Mouse (Mus musculus) megakaryocyte, embryonic 14.5 days (primary cell): ENCODE data around the gene Grm6. TPM values are rescaled to one million over a fixed set of nuclear protein-coding genes. Genes with fewer than 3 reads are reported as not detected.
A peak's percentile ranks its signal among the peaks of the same experiment; 100 is the strongest.

ENCODE experiments used
- H3K27me3 ChIP-seq: replicated peaks from 2 replicates; pipeline ENCODE3; 2012; ENCODE audit warnings: inconsistent platforms
- H3K36me3 ChIP-seq: replicated peaks from 2 replicates; pipeline ENCODE3; 2012; ENCODE audit warnings: low read length, inconsistent platforms, mixed read lengths
- H3K4me1 ChIP-seq: 2 replicates; pipeline ENCODE4 v1.6.1; 2012; ENCODE audit warnings: inconsistent platforms
- H3K4me3 ChIP-seq: replicated peaks from 2 replicates; pipeline ENCODE3; 2012; ENCODE audit warnings: moderate library complexity, mild to moderate bottlenecking, inconsistent platforms
- H3K9me3 ChIP-seq: 2 replicates; pipeline ENCODE4 v1.6.1; 2012; ENCODE audit warnings: inconsistent platforms
- FLI1 ChIP-seq: IDR thresholded peaks from 2 replicates; pipeline ENCODE4 v1.6.1; 2012; ENCODE audit warnings: low read length, inconsistent platforms, mixed read lengths
- GATA1 ChIP-seq: IDR thresholded peaks from 3 replicates; pipeline ENCODE4 v1.6.1; 2012; ENCODE audit warnings: mixed read lengths, low read length, inconsistent platforms, borderline replicate concordance
- polyA plus RNA-seq: library from polyadenylated mRNA; stranded (reverse); fragments of >175 nt; gene quantifications from 2 replicates; pipeline ENCODE4 v1.2.3, GENCODE M21; 2012; ENCODE audit warnings: low replicate concordance; ENCODE audit not compliant: insufficient read depth

Gene Grm6
- polyA plus RNA-seq, 1 experiment, result 0.08 TPM

DNA sequence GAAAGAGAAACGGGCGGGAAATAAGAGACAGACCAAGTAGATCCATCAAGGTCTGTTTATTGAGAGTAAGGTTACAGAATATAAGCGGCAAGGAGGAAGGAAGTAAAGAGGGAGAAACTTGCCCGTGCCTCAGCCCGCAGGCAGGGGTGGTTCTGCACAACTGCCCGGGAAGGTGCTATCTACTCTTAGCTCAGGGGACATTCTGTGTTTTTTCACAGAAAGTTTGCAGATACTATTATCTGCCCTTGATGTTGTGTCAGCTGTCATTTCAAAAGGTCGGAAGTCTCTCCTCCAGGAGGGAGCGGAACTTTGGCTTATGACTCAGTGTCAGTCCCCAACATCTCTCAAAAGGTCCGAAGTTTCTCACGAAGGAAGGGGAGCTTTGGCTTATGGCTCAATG, 1.2 kb upstream of the Grm6 start:
- Histone ChIP-seq H3K36me3 (no peaks in the 10 kb centered on the region), H3K4me1 (peaks cover 8% of the 10 kb centered on the region; the same call in 1 of the 2 replicates), H3K9me3 (peaks cover 25% of the 10 kb centered on the region), H3K27me3 (peaks cover 63% of the 10 kb centered on the region), H3K4me3 (no peak overlapping the region)
- TF ChIP-seq GATA1 (no peak), FLI1 (no peak)

DNA sequence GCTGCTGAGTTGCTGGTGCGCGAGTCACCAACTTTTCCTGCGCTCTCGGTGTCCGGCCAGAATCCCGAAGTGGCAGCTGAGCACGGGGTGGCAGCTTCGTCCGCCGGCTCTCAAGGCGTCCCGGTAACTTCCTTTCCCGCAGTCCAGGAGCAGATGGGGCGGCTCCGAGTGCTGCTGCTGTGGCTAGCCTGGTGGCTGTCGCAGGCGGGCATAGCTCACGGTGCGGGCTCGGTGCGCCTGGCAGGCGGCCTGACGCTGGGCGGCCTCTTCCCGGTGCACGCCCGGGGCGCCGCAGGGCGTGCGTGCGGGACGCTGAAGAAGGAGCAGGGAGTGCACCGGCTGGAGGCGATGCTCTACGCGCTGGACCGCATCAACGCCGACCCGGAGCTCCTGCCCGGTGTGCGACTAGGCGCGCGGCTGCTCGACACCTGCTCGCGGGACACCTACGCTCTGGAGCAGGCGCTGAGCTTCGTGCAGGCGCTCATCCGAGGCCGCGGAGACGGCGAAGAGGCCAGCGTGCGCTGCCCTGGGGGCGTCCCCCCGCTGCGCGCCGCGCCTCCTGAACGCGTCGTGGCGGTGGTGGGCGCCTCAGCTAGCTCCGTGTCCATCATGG, 610 bp downstream of the Grm6 start:
- Histone ChIP-seq H3K4me1 (peaks cover 8% of the 10 kb centered on the region; the same call in 1 of the 2 replicates), H3K4me3 (peak overlapping the region; percentile 69), H3K9me3 (peaks cover 22% of the 10 kb centered on the region), H3K27me3 (peaks cover 59% of the 10 kb centered on the region), H3K36me3 (no peaks in the 10 kb centered on the region)
- TF ChIP-seq GATA1 (no peak), FLI1 (no peak)

DNA sequence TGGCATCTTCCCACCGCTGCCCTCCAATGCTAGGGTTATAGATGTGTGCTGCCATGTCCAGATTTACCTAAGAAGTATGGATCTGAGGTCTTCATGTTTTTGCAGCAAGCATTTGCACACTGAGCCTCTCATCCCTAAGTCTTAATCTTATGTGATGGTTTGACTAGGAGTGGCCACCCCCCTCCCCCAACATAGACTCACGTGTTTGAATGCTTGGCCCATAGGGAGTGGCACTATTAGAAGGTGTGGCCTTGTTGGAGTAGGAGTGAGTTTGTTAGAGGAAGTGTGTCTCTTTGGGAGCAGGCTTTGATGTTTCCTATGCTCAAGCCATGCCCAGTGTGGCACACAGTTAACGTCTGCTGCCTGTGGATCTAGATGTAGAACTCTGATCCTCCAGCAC, 28.2 kb downstream of the Grm6 start:
- no peak for TF ChIP-seq GATA1
- no peak for TF ChIP-seq FLI1
- Histone ChIP-seq H3K4me3 (no peak overlapping the region), H3K9me3 (peaks cover 41% of the 10 kb centered on the region), H3K27me3 (no peaks in the 10 kb centered on the region), H3K36me3 (no peaks in the 10 kb centered on the region), H3K4me1 (no peaks in the 10 kb centered on the region)

DNA sequence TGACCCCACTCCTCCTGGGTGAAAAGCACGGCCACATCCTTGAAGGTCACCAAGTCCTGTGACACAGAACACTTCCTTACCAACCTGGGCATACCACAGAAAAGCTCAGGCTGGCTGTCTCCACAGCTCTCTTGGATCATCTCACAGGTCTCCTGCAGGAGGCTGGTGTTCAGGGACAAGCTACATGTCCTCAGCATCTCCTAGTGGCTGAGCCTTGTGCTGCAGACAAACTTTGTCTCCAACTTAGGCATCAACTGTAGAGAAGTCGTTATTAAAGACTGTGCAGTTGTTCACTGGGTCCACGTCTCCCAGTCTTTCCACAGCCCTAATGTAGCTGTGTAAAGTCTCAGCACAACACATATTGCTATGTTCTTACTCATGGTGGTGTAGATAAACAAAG, 33.3 kb downstream of the Grm6 start:
- peaks cover 10% of the 10 kb centered on the region for H3K27me3 ChIP-seq
- H3K36me3 ChIP-seq, result no peaks in the 10 kb centered on the region
- H3K4me3 ChIP-seq, result no peak overlapping the region
- peaks cover 32% of the 10 kb centered on the region for H3K9me3 ChIP-seq
- no peaks in the 10 kb centered on the region for H3K4me1 ChIP-seq
- TF ChIP-seq GATA1 (no peak), FLI1 (no peak)

DNA sequence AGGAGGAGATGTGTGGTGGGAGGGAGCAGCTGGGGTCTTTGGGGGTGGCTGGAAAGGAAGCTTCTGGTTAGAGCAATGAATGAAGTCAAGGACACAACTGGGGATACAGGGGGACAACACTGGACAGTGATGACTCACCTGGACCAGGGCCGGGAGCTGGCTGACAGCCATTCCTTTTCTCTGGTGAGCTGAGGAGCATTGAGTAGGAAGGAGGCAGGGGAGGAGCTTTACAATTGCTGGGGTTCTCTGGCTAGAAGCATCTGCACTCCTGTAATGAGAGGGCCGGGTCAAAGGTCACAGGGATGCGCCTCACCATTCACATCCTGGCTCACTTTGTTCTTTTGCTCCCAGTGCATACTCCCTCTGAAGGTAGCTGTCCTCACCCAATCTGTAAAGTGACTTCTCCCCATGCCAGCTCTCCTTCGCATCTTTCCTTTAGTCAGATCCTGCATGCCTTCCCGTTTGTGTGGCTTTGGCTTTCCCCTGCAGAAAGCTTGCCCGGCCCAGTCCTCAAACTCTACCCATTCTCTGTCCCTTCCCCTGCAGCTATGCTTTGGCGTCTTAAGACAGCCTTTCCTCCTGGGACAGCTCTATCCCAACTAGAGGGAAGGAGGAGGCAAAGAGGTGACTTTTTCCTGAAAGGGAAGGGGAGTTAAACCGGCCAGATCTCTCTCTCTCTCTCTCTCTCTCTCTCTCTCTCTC, 35.9 kb downstream of the Grm6 start:
- peaks cover 31% of the 10 kb centered on the region for H3K9me3 ChIP-seq
- no peak for TF ChIP-seq FLI1
- no peak for TF ChIP-seq GATA1
- no peak overlapping the region for H3K4me3 ChIP-seq
- H3K4me1 ChIP-seq, result no peaks in the 10 kb centered on the region
- peaks cover 10% of the 10 kb centered on the region for H3K27me3 ChIP-seq
- no peaks in the 10 kb centered on the region for H3K36me3 ChIP-seq

DNA sequence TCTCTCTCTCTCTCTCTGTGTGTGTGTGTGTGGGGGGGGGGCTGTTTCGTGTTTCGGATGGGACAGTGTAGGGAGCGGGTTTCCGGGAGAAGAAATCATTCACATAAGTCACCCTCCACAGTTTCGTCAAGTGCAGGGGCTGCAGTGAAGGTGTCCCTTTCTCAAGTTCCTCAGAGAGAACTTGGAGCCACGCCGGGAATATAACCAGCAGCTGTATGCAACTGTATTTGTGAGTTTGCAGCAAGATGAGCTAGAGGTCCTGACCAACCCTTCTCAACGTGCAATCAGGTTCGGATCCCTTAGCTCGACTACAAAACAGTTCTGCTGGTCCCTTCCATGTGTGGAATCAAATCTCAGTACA, 36.4 kb downstream of the Grm6 start:
- Histone ChIP-seq H3K4me1 (no peaks in the 10 kb centered on the region), H3K27me3 (peaks cover 10% of the 10 kb centered on the region), H3K36me3 (no peaks in the 10 kb centered on the region), H3K4me3 (no peak overlapping the region), H3K9me3 (peaks cover 32% of the 10 kb centered on the region)
- TF ChIP-seq FLI1, result no peak
- TF ChIP-seq GATA1, result no peak

DNA sequence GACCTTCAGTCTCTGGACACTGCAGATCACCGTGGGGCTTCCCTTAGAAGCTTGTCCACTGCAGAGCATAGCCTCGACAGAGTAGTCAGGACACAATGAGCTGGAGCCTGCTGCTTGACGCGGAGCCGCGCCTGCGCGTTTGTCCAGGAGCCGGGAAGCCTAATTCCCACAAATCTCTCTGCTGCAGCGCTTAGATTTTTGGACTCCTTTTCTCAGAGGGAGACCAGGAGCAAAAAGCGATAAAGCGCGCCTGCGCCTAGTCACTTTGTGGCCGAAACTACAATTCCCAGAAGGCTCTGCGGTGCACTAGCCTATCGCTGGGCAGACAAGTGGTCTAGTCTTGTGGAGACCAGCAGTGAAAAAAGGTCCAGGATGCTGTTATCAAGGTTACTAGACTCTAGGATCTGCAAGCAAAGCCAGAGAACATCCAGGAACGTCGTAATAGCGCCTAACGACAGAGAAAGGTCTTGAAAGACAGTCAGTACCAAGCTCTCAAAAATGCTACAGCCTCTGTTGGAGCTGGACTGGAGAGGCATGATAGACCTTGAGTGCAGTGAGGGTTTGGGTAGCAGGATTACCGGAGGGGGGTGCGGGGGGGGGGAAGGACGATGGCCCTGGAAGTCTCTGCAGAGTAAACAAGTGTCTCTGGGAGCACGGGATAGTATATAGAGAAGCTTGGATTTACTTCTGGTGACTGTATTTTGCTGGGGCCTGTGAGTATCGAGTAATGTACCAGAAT, 37.1 kb downstream of the Grm6 start, which contains the start of gene Zfp454:
Zfp454 (minus strand) TSS at position 262 of the 739 bp plus-strand sequence.
- no peak for TF ChIP-seq FLI1
- TF ChIP-seq GATA1, result no peak
- no peak within 1 kb of the TSS for H3K4me3 ChIP-seq
- no peaks in the 10 kb centered on the region for H3K36me3 ChIP-seq
- H3K27me3 ChIP-seq, result peaks cover 10% of the 10 kb centered on the region
- no peaks in the 10 kb centered on the region for H3K4me1 ChIP-seq
- peaks cover 36% of the 10 kb centered on the region for H3K9me3 ChIP-seq

DNA sequence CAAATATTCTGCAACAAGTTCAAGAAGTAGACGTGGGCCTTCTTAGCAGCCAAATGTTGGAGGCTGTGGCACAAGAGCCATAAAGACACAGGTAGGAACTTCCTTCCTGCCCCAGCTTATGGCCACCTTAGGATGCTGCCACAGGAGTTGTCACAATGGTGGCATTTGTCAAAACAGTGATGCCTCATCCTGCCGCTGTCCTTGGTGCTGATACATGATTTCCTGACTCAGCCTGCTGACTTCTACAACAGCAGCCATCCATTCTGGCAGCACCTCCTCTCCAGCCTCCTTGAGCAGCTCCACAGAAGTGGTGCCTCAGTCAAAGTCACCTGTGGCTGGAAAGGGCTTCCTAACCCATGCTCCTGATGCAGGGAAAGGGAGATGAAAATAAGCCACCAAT, 42.0 kb downstream of the Grm6 start:
- no peak overlapping the region for H3K4me3 ChIP-seq
- no peaks in the 10 kb centered on the region for H3K4me1 ChIP-seq
- H3K27me3 ChIP-seq, result no peaks in the 10 kb centered on the region
- TF ChIP-seq FLI1 (no peak), GATA1 (no peak)
- no peaks in the 10 kb centered on the region for H3K36me3 ChIP-seq
- peaks cover 40% of the 10 kb centered on the region for H3K9me3 ChIP-seq

DNA sequence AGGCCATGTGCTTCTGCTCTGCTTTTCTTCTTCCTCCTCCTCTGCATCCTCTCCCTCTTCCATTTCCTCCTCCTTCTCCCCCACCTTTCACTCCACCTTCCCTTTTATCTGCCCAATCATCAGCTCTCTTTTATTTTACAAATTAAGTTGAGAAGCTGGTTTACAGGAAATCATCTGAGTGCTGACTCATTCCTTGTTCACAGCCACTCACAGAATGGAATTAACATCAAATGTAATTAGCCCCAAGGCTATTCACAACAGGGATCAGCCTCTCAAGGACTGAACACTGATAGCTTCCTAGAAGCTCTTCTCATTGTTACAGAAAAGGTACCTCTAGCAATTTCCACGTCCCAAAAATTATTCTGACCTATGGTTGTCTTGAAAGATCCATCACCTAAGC, 46.9 kb downstream of the Grm6 start:
- peaks cover 4% of the 10 kb centered on the region for H3K36me3 ChIP-seq
- no peak for TF ChIP-seq FLI1
- TF ChIP-seq GATA1, result no peak
- H3K27me3 ChIP-seq, result no peaks in the 10 kb centered on the region
- H3K4me3 ChIP-seq, result no peak overlapping the region
- H3K9me3 ChIP-seq, result peaks cover 67% of the 10 kb centered on the region
- no peaks in the 10 kb centered on the region for H3K4me1 ChIP-seq

DNA sequence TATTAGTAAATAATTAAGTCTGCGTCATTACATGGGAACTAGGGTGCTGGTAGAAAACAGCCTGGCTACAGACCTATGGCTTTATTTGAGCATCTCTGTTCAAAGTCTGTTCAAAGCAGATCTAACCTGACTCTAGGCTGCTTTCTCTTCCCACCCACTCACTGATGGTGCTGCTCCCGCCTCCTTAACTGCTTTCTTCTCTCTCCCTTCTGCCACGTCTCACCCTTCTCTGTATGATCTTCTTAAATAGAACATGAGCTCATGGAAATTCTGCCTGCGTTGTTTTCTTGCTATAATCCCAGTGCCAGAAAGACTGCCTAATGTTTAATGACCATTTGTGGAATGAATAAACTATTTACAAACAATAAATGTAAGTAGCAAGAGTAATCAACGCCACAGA, 57.7 kb downstream of the Grm6 start:
- peaks cover 58% of the 10 kb centered on the region for H3K9me3 ChIP-seq
- TF ChIP-seq GATA1 (no peak), FLI1 (no peak)
- H3K27me3 ChIP-seq, result no peaks in the 10 kb centered on the region
- peaks cover 36% of the 10 kb centered on the region for H3K36me3 ChIP-seq
- no peak overlapping the region for H3K4me3 ChIP-seq
- no peaks in the 10 kb centered on the region for H3K4me1 ChIP-seq
